Mouse (Mus musculus) neural tube, embryonic 15.5 days (tissue): ENCODE measurements at regions not wholly inside any gene's neighbourhood (a gene's known extent, or its start where the extent isn't known, plus 50 kb on each side); places are given as distances from the start of the nearest gene placed in this dataset.

ENCODE experiments used
- ATAC-seq: fragments of 200-750 bp; cut with Nextera tagmentation; 2 replicates; pipeline ENCODE4 v1.8.0; 2017; ENCODE audit warnings: mild to moderate bottlenecking, moderate TSS enrichment, moderate library complexity; ENCODE audit not compliant: low FRiP score
- H3K27ac ChIP-seq: fragments of 300-500 bp; sonication (generic); replicated peaks from 2 replicates; pipeline ENCODE4 v1.5.1; 2015; ENCODE audit warnings: mild to moderate bottlenecking, inconsistent platforms
- H3K27me3 ChIP-seq: fragments of 300-500 bp; sonication (generic); replicated peaks from 2 replicates; pipeline ENCODE4 v1.6.1; 2015; ENCODE audit warnings: inconsistent platforms
- H3K36me3 ChIP-seq: fragments of 300-500 bp; sonication (generic); 2 replicates; pipeline ENCODE4 v1.6.1; 2015; ENCODE audit warnings: inconsistent platforms
- H3K4me1 ChIP-seq: fragments of 300-500 bp; sonication (generic); 2 replicates; pipeline ENCODE4 v1.6.1; 2015; ENCODE audit warnings: inconsistent platforms
- H3K4me2 ChIP-seq: fragments of 300-500 bp; sonication (generic); 2 replicates; pipeline ENCODE4 v1.6.1; 2015; ENCODE audit warnings: inconsistent platforms, mild to moderate bottlenecking, moderate library complexity
- H3K4me3 ChIP-seq: fragments of 300-500 bp; sonication (generic); replicated peaks from 2 replicates; pipeline ENCODE4 v1.5.1; 2015; ENCODE audit warnings: mild to moderate bottlenecking, inconsistent platforms
- H3K9ac ChIP-seq: fragments of 300-500 bp; sonication (generic); replicated peaks from 2 replicates; pipeline ENCODE4 v1.6.1; 2015; ENCODE audit warnings: mild to moderate bottlenecking, inconsistent platforms
- H3K9me3 ChIP-seq: fragments of 300-500 bp; sonication (generic); replicated peaks from 2 replicates; pipeline ENCODE4 v1.6.1; 2016; ENCODE audit warnings: inconsistent platforms
- WGBS: fragments of 180-500 bp; shearing (Covaris S2); methylation state at CpG from one replicate; pipeline ENCODE4 v1.1.7; 2015; ENCODE audit warnings: mixed read lengths; 5-methylcytosine and 5-hydroxymethylcytosine counted together

DNA sequence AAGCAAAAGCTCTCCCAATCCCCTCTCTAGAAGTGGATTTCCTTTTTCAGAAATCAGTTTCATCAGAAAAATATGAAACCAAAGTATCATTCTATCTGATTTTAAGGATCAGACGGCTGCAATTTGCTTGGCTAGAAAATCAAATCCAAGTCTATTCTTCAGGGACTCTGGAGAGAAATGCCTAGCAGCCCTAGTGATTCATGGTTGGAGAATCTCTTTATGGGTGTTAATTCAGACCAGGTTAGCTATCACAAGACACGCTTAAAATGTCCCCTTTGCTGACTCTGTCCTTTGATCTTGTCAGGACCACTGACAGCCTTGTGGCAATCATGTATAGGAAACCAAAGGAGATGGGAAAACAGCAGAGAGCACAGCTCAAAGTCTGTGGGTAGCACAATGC is 475.7 kb upstream of the Zfp462 start:
- H3K9me3 ChIP-seq: no peaks in the 10 kb centered on the region
- no peak overlapping the region for H3K4me2 ChIP-seq
- H3K36me3 ChIP-seq: no peaks in the 10 kb centered on the region
- no peak overlapping the region for H3K27ac ChIP-seq
- WGBS: 80% methylated on average over 2 of the region's 2 CpGs
- no peak for ATAC-seq
- no peak overlapping the region for H3K4me3 ChIP-seq
- no peak overlapping the region for H3K9ac ChIP-seq
- H3K27me3 ChIP-seq: no peaks in the 10 kb centered on the region
- peaks cover 2% of the 10 kb centered on the region; the same call in 1 of the 2 replicates for H3K4me1 ChIP-seq

DNA sequence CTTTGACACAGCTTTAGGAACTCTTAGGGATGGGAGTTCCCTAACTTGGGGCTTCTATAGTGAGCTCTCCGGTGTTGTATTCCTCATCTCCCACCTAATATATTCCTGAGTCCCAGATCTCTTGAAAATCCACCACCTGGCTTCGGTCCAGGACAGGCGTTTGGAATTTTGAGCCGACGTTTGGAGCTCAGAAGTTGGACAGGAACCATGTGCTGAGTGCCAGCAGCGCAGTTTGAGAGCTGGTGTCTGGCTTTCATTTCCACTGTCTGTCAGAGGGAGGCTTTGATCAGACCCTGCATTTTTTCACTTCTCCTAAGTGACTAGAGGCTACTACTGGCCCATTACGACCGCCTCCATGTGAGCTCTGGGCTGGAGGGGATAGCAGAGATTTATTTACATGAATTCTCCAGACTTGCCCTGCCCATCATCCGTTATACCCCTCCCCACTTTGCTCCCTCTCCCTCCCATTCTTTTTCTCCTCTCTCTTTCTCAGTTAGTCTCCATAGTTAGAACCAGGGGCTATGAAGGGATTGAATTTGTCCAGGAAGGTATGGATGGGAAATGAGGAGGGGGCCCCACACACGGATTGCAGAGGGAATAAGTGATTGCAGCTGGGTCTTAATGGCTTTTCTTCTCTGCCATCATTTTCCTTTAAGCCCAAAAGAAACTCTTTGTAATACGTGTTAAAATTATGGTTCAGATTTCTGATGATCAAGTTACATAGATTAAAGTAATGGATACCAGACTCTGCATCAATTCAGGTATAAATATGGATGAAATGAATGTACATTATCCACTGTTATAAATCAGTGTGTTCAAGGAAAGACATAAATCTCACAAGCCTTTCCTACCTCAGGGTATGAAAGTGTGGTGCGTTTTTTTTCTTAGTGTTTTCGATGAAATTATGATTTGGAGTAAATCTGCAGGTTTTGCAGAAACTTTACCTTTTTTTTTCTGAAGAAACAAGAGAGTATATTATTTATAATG is 474.5 kb upstream of the Zfp462 start:
- H3K9me3 ChIP-seq: no peaks in the 10 kb centered on the region
- H3K9ac ChIP-seq: no peak overlapping the region
- no peaks in the 10 kb centered on the region for H3K36me3 ChIP-seq
- WGBS: 54% methylated on average over 13 of the region's 13 CpGs
- H3K4me3 ChIP-seq: no peak overlapping the region
- ATAC-seq: peak; percentile 73; the same call in 1 of the 2 replicates
- no peaks in the 10 kb centered on the region for H3K27me3 ChIP-seq
- no peak overlapping the region; the same call in 1 of the 2 replicates for H3K27ac ChIP-seq
- peaks cover 2% of the 10 kb centered on the region; the same call in 1 of the 2 replicates for H3K4me1 ChIP-seq
- H3K4me2 ChIP-seq: no peak overlapping the region

GRCm38 (mm10) chr4:54471009-54471408 is 473.8 kb upstream of the Zfp462 start:
- no peaks in the 10 kb centered on the region for H3K27me3 ChIP-seq
- no peak overlapping the region for H3K9ac ChIP-seq
- no peaks in the 10 kb centered on the region for H3K36me3 ChIP-seq
- no peak overlapping the region for H3K4me3 ChIP-seq
- H3K4me2 ChIP-seq: no peak overlapping the region
- H3K9me3 ChIP-seq: no peaks in the 10 kb centered on the region
- 14% methylated on average over 1 of the region's 1 CpGs for WGBS
- H3K4me1 ChIP-seq: peaks cover 2% of the 10 kb centered on the region; the same call in 1 of the 2 replicates
- no peak for ATAC-seq
- H3K27ac ChIP-seq: no peak overlapping the region

DNA sequence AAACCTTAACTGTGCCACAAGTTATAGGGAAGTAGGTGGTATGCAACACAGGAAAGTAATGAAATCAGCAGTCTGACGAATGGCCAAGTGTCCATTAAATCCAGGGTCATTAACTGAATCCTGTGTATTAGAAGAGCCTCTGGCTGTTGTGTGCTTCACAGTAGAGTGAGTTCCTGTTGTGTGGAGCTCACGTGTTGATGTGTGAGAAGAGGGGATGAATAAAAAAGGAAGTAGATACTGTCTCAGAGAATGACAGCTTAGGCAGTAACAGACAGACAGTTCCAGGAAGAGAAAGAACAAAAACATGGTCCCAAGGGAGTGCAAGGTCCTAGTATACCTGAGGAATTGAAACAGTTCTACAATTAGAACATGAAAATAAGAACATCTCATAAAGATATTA is 463.1 kb upstream of the Zfp462 start:
- 67% methylated on average over 2 of the region's 2 CpGs for WGBS
- Histone ChIP-seq H3K4me1 (no peaks in the 10 kb centered on the region), H3K27ac (no peak overlapping the region), H3K4me3 (no peak overlapping the region), H3K9me3 (no peaks in the 10 kb centered on the region), H3K27me3 (no peaks in the 10 kb centered on the region), H3K9ac (no peak overlapping the region), H3K36me3 (no peaks in the 10 kb centered on the region), H3K4me2 (no peak overlapping the region)
- ATAC-seq: no peak

DNA sequence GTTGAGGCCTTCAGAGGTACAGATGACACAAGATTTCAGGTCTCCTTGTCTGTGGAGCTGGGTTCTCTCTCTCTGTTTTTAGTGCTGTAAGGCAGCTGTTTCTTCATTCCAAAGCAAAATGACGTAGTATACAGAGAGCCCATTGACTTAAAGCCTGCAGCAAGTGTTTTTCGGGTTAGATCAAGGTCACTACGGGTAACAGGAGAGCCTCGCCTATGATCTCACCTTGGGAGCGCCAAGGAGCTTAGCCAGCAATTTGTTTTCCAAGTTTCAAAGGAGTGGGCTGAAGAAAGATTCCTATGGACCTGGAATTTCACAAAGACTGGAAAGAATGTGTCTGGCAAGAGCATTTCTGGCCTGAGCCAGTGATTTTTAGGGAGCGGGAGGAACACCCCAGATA is 451.8 kb upstream of the Zfp462 start:
- Histone ChIP-seq H3K4me3 (no peak overlapping the region), H3K27me3 (no peaks in the 10 kb centered on the region)

GRCm38 (mm10) chr4:54497312-54497994 is 447.4 kb upstream of the Zfp462 start:
- H3K36me3 ChIP-seq: no peaks in the 10 kb centered on the region
- ATAC-seq: no peak
- 97% methylated on average over 2 of the region's 2 CpGs for whole genome bisulfite sequencing
- no peaks in the 10 kb centered on the region for H3K9me3 ChIP-seq
- no peak overlapping the region for H3K9ac ChIP-seq
- no peak overlapping the region for H3K27ac ChIP-seq
- H3K4me3 ChIP-seq: no peak overlapping the region
- no peak overlapping the region for H3K4me2 ChIP-seq
- H3K4me1 ChIP-seq: no peaks in the 10 kb centered on the region
- H3K27me3 ChIP-seq: no peaks in the 10 kb centered on the region

More for the DNA sequence above, 451.8 kb upstream of the Zfp462 start:
- WGBS: 88% methylated on average over 6 of the region's 6 CpGs
- H3K27ac ChIP-seq: no peak overlapping the region
- no peaks in the 10 kb centered on the region for H3K9me3 ChIP-seq
- no peaks in the 10 kb centered on the region for H3K36me3 ChIP-seq
- no peaks in the 10 kb centered on the region for H3K4me1 ChIP-seq
- H3K4me2 ChIP-seq: no peak overlapping the region
- no peak for ATAC-seq
- H3K9ac ChIP-seq: no peak overlapping the region

DNA sequence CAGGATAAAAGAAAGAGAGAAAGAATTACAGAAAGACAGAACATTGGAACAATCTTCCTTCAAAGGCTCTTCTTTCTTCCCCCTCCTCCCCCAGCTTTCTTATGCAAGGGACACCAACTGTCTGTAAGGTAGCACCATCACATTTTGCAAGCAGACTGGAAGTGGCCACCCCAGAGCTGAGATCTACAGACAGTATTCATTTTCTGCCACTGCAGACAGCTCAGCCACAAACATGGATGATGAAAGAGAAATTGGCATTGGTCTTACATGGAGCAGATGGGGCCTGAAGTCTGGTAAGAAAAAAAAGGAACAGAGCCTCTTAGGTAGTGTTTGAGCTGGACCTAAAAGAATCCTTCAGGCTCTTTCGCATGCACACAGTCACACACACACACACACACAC is 428.9 kb upstream of the Zfp462 start:
- Histone ChIP-seq H3K9ac (no peak overlapping the region), H3K27ac (no peak overlapping the region), H3K27me3 (no peaks in the 10 kb centered on the region), H3K4me3 (no peak overlapping the region), H3K4me2 (no peak overlapping the region), H3K9me3 (no peaks in the 10 kb centered on the region), H3K36me3 (no peaks in the 10 kb centered on the region), H3K4me1 (no peaks in the 10 kb centered on the region)
- ATAC-seq: no peak
- WGBS: 100% methylated on average over 1 of the region's 1 CpGs

GRCm38 (mm10) chr4:54523283-54523682 is 421.6 kb upstream of the Zfp462 start:
- Histone ChIP-seq H3K27me3 (no peaks in the 10 kb centered on the region), H3K9me3 (no peaks in the 10 kb centered on the region), H3K4me1 (no peaks in the 10 kb centered on the region), H3K27ac (no peak overlapping the region), H3K9ac (no peak overlapping the region), H3K4me2 (no peak overlapping the region), H3K36me3 (no peaks in the 10 kb centered on the region), H3K4me3 (no peak overlapping the region)
- WGBS: 80% methylated on average over 5 of the region's 5 CpGs
- ATAC-seq: no peak

DNA sequence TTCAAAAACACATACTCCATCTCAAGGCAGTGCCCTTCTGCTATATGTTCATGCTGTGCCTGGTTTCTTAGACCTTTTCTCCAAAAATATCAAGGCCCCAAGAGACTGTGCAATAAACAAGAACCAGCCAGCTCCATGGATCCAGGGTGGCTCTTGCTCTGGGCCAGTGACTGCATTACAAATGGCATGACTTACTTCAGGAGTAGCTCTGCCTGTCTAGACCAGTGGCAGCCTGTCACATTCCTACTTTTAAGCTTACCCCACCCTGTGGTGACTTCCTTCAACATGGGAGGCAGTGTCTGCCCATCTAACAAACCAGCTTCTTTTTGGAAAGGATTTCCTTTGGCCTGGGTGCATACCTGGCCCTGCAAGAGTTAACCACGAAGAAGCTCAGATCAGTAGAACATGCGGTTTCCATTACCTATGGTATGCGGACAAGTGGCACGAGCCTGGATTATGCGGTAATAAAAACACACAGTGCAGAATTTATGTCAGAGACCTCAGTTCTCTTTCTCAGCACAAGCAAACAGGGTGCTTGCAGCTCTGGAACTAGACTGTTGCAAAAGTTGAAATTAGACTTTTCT is 418.8 kb upstream of the Zfp462 start:
- ATAC-seq: no peak
- H3K9ac ChIP-seq: no peak overlapping the region
- no peak overlapping the region for H3K4me2 ChIP-seq
- H3K9me3 ChIP-seq: no peaks in the 10 kb centered on the region
- H3K4me1 ChIP-seq: no peaks in the 10 kb centered on the region
- no peak overlapping the region for H3K27ac ChIP-seq
- WGBS: 66% methylated on average over 5 of the region's 5 CpGs
- no peaks in the 10 kb centered on the region for H3K36me3 ChIP-seq
- H3K4me3 ChIP-seq: no peak overlapping the region
- no peaks in the 10 kb centered on the region for H3K27me3 ChIP-seq

DNA sequence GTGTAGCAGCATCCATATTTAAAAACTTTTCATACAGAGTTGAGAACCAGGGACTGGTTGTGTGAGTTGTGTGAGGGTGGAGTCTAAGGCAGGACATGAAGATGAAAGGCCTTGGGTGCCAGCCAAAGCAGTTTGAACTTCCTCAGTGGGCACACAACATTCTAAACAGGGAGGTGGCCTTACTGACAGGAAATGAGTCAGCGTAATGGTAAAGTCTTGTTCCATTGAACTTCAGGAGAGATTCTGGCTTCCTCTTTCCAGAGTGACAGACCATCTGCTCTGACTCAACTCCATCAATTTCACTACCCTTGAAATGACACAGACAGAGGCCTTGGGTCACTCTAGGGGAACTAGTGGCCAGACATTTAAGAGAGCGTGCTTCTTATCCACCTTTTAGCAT is 417.2 kb upstream of the Zfp462 start:
- Histone ChIP-seq H3K27ac (no peak overlapping the region), H3K9me3 (no peaks in the 10 kb centered on the region), H3K4me2 (no peak overlapping the region), H3K9ac (no peak overlapping the region), H3K4me3 (no peak overlapping the region), H3K36me3 (no peaks in the 10 kb centered on the region), H3K27me3 (no peaks in the 10 kb centered on the region), H3K4me1 (no peaks in the 10 kb centered on the region)
- 92% methylated on average over 2 of the region's 2 CpGs for WGBS
- no peak for ATAC-seq

GRCm38 (mm10) chr4:54531739-54532138 is 413.1 kb upstream of the Zfp462 start:
- H3K9me3 ChIP-seq: no peaks in the 10 kb centered on the region
- WGBS: 88% methylated on average over 2 of the region's 2 CpGs
- no peak for ATAC-seq
- no peak overlapping the region for H3K27ac ChIP-seq
- no peaks in the 10 kb centered on the region for H3K27me3 ChIP-seq
- H3K4me3 ChIP-seq: no peak overlapping the region
- 0 out of 2 replicates have a peak, but pooled peaks cover 3% of the 10 kb centered on the region for H3K4me1 ChIP-seq
- no peak overlapping the region for H3K9ac ChIP-seq
- no peaks in the 10 kb centered on the region for H3K36me3 ChIP-seq
- H3K4me2 ChIP-seq: no peak overlapping the region
